ENCODE assay signal across 18 mouse cellular contexts in genomic region chr10:83383863-83384262, GRCm38 (mm10). TPM values are rescaled to one million over a fixed set of nuclear protein-coding genes. Genes with fewer than 3 reads are reported as not detected.
A peak's percentile ranks its signal among the peaks of the same experiment; 100 is the strongest.
DNase-seq lines count a peak whose midpoint lies in the region; ATAC-seq and TF ChIP-seq lines count a peak whose summit lies in the region.
"Had no signal": no experiment of that assay in that cellular context is flagged by ENCODE, and none has a peak within 500 bp of the region (broad histone marks: within the 10 kb centered on the region; RNA-seq: fewer than 3 reads in every experiment).

No protein-coding gene starts in this region.

- H3K9me3 ChIP-seq in kidney, embryonic 16.5 days (ENCODE audit: low read length): 0 out of 2 replicates have a peak, but pooled peaks cover 6% of the 10 kb centered on the region
- H3K9me3 ChIP-seq in E14TG2a.4 (ENCODE audit: low read length): peaks cover 91% of the 10 kb centered on the region
- no peaks in the 10 kb centered on the region for H3K9me3 ChIP-seq in embryonic facial prominence, embryonic 10.5 days
- no peaks in the 10 kb centered on the region for H3K9me3 ChIP-seq in liver, embryonic 16.5 days (replicated peaks; ENCODE audit: control insufficient read depth, low read length)
- H3K9me3 ChIP-seq: midbrain, embryonic 12.5 days; neural tube, embryonic 15.5 days had no signal

- H3K27me3 ChIP-seq in kidney, embryonic 16.5 days (ENCODE audit: insufficient read depth, low read length): no peaks in the 10 kb centered on the region
- no peaks in the 10 kb centered on the region for H3K27me3 ChIP-seq in E14TG2a.4 (ENCODE audit: insufficient read depth, low read length)
- H3K27me3 ChIP-seq in embryonic facial prominence, embryonic 10.5 days (replicated peaks; ENCODE audit: low read depth, poor library complexity, severe bottlenecking): no peaks in the 10 kb centered on the region
- no peaks in the 10 kb centered on the region for H3K27me3 ChIP-seq in liver, embryonic 16.5 days (ENCODE audit: control insufficient read depth, insufficient read depth, low read depth, low read length)
- H3K27me3 ChIP-seq: midbrain, embryonic 12.5 days; neural tube, embryonic 15.5 days had no signal

- 88% methylated on average over 13 of the region's 13 CpGs for WGBS in kidney, embryonic 16.5 days
- 96% methylated on average over 13 of the region's 13 CpGs for WGBS in embryonic facial prominence, embryonic 10.5 days
- 75% methylated on average over 13 of the region's 13 CpGs for WGBS in liver, embryonic 16.5 days (ENCODE audit: insufficient replicate concordance)

- H3K9ac ChIP-seq in kidney, embryonic 16.5 days (replicated peaks; ENCODE audit: low read length): no peak overlapping the region
- H3K9ac ChIP-seq in liver, embryonic 16.5 days (ENCODE audit: low read depth, low read length): no peak overlapping the region
- H3K9ac ChIP-seq: midbrain, embryonic 12.5 days; neural tube, embryonic 15.5 days had no signal

- H3K4me2 ChIP-seq in kidney, embryonic 16.5 days (replicated peaks; ENCODE audit: low read depth, low read length): no peak overlapping the region
- H3K4me2 ChIP-seq in liver, embryonic 16.5 days (ENCODE audit: low read depth, low read length): peak overlapping the region; percentile 25
- H3K4me2 ChIP-seq: heart, embryonic 11.5 days; midbrain, embryonic 12.5 days; neural tube, embryonic 15.5 days had no signal

- no peak for TF ChIP-seq CTCF in E14TG2a.4 (conservative IDR thresholded peaks at IDR 0.05; ENCODE audit: low read length)

- H3K27ac ChIP-seq in kidney, embryonic 16.5 days (ENCODE audit: low read length): no peak overlapping the region
- H3K27ac ChIP-seq in embryonic facial prominence, embryonic 10.5 days (replicated peaks): no peak overlapping the region
- no peak overlapping the region for H3K27ac ChIP-seq in liver, embryonic 16.5 days (ENCODE audit: low read length)
- H3K27ac ChIP-seq: midbrain, embryonic 12.5 days; neural tube, embryonic 15.5 days had no signal

- DNase-seq in kidney, adult 9 months: no peak
- peak; percentile 6 for DNase-seq in embryonic facial prominence, embryonic 10.5 days (ENCODE audit: low spot score)
- no peak for DNase-seq in retina, postnatal 1 day
- DNase-seq in layer of hippocampus, postnatal 14 days (ENCODE audit: low spot score in 2 of 2): no peak
- DNase-seq: adrenal gland, adult 8-10 months; cerebellum, adult 11 months; cerebellum, postnatal 25 days; gastrocnemius, postnatal 25 days; heart, postnatal 36 days; right cerebral cortex, postnatal 4 days; thymus, adult 2 months had no signal

- no peaks in the 10 kb centered on the region for H3K4me1 ChIP-seq in kidney, embryonic 16.5 days (ENCODE audit: insufficient read depth, low read length)
- no peaks in the 10 kb centered on the region for H3K4me1 ChIP-seq in E14TG2a.4 (replicated peaks; ENCODE audit: low read depth, low read length)
- no peaks in the 10 kb centered on the region for H3K4me1 ChIP-seq in embryonic facial prominence, embryonic 10.5 days
- no peaks in the 10 kb centered on the region; the same call in 1 of the 2 replicates for H3K4me1 ChIP-seq in liver, embryonic 16.5 days (ENCODE audit: control insufficient read depth, low read depth, low read length)
- H3K4me1 ChIP-seq: midbrain, embryonic 12.5 days; neural tube, embryonic 15.5 days had no signal

- no peak overlapping the region for H3K4me3 ChIP-seq in kidney, embryonic 16.5 days (ENCODE audit: low read length)
- H3K4me3 ChIP-seq in E14TG2a.4 (replicated peaks; ENCODE audit: low read length): 0 out of 2 replicates have a peak overlapping the region, but pooled peaks have one; percentile 0
- H3K4me3 ChIP-seq in embryonic facial prominence, embryonic 10.5 days: no peak overlapping the region
- peak overlapping the region; percentile 8; the same call in 1 of the 2 replicates for H3K4me3 ChIP-seq in liver, embryonic 16.5 days (ENCODE audit: low read depth, low read length)
- H3K4me3 ChIP-seq: midbrain, embryonic 12.5 days; neural tube, embryonic 15.5 days had no signal

- peak; percentile 42; the same call in 1 of the 2 replicates for ATAC-seq in kidney, embryonic 16.5 days (ENCODE audit: low FRiP score, low TSS enrichment)
- no peak for ATAC-seq in liver, embryonic 16.5 days (ENCODE audit: low read depth)
- ATAC-seq: inflammation-experienced regulatory T-cells, adult 6 months had no signal

- 0 out of 2 replicates have a peak, but pooled peaks cover 7% of the 10 kb centered on the region for H3K36me3 ChIP-seq in kidney, embryonic 16.5 days (ENCODE audit: insufficient read depth, low read length)
- H3K36me3 ChIP-seq in E14TG2a.4 (ENCODE audit: insufficient read depth, low read length): peaks cover 70% of the 10 kb centered on the region
- H3K36me3 ChIP-seq in embryonic facial prominence, embryonic 10.5 days (replicated peaks): peaks cover 44% of the 10 kb centered on the region
- 0 out of 2 replicates have a peak, but pooled peaks cover 2% of the 10 kb centered on the region for H3K36me3 ChIP-seq in liver, embryonic 16.5 days (ENCODE audit: control insufficient read depth, insufficient read depth)

RNA-seq across cellular contexts. Expression of gene D10Wsu102e, which starts 23.8 kb away (rescaled TPM):
- 0.81 and 0.86 TPM in 2 replicates for polyA plus RNA-seq in kidney, embryonic 16.5 days (2015; fragmentation: Nextera tagmentation; extraction: Ambion mirVana)
- 1.3 TPM in 2 replicates for polyA plus RNA-seq in embryonic facial prominence, embryonic 10.5 days (2016; fragmentation: Nextera tagmentation; extraction: Ambion mirVana)
- 0.19 and 0.20 TPM in 2 replicates for polyA plus RNA-seq in liver, embryonic 16.5 days (2015; fragmentation: Nextera tagmentation; extraction: Ambion mirVana)
- total RNA-seq in layer of hippocampus, postnatal 14 days (2021): 1 to 10 TPM; 2.5 to 2.6 TPM

RNA-seq across cellular contexts. Expression of gene Slc41a2, which starts 46.2 kb away (rescaled TPM):
- 0.52 and 0.63 TPM in 2 replicates for polyA plus RNA-seq in kidney, embryonic 16.5 days (2015; fragmentation: Nextera tagmentation; extraction: Ambion mirVana)
- polyA plus RNA-seq in embryonic facial prominence, embryonic 10.5 days (2016; fragmentation: Nextera tagmentation; extraction: Ambion mirVana): 0.21 and 0.27 TPM in 2 replicates
- 0.15 TPM in 1 of 2 replicates, not detected in the other for polyA plus RNA-seq in liver, embryonic 16.5 days (2015; fragmentation: Nextera tagmentation; extraction: Ambion mirVana)
- total RNA-seq in layer of hippocampus, postnatal 14 days (2021): 10 to 100 TPM; 27.3 to 30.7 TPM

Comparison
In these comparisons a context has a peak if more than half of its experiments do, and no peak if none do; other contexts are left out.
1. H3K4me3 ChIP-seq: peak in E14TG2a.4 (single experiment) and liver, embryonic 16.5 days (single experiment); none in kidney, embryonic 16.5 days (single experiment) and embryonic facial prominence, embryonic 10.5 days (single experiment).